Mouse (Mus musculus) limb, embryonic 14.5 days (tissue): ENCODE measurements around the gene Zfp266. TPM values are rescaled to one million over a fixed set of nuclear protein-coding genes. Genes with fewer than 3 reads are reported as not detected.
A peak's percentile ranks its signal among the peaks of the same experiment; 100 is the strongest.
"Not testable (repeated sequence)": the region's sequence is repeated elsewhere in the genome, so short reads cannot be mapped to it uniquely, and the experiment has no call there.

Source experiments
- ATAC-seq: fragments of 200-750 bp; cut with Nextera tagmentation; 2 replicates; pipeline ENCODE4 v1.8.0; 2017; ENCODE audit warnings: low read depth, moderate number of reproducible peaks, moderate TSS enrichment; ENCODE audit not compliant: low FRiP score
- DNase-seq: peaks from one replicate; pipeline ENCODE4 v3.0.0-alpha.2; 2015; ENCODE audit warnings: low spot score
- H3K27ac ChIP-seq: fragments of 300-500 bp; sonication (generic); replicated peaks from 2 replicates; pipeline ENCODE4 v1.5.1; 2014; ENCODE audit warnings: low read depth, mild to moderate bottlenecking, low read length, moderate library complexity, mixed read lengths
- H3K27me3 ChIP-seq: fragments of 300-500 bp; sonication (generic); 2 replicates; pipeline ENCODE4 v1.6.1; 2014; ENCODE audit warnings: low read length, mixed read lengths; ENCODE audit not compliant: control insufficient read depth, insufficient read depth
- H3K36me3 ChIP-seq: fragments of 300-500 bp; sonication (generic); 2 replicates; pipeline ENCODE4 v1.6.1; 2014; ENCODE audit warnings: mild to moderate bottlenecking, low read length, moderate library complexity, mixed read lengths; ENCODE audit not compliant: control insufficient read depth, insufficient read depth
- H3K4me1 ChIP-seq: fragments of 300-500 bp; sonication (generic); 2 replicates; pipeline ENCODE4 v1.6.1; 2014; ENCODE audit warnings: antibody characterized with exemption, low read length, mixed read lengths; ENCODE audit not compliant: control insufficient read depth, insufficient read depth
- H3K4me2 ChIP-seq: fragments of 300-500 bp; sonication (generic); replicated peaks from 2 replicates; pipeline ENCODE4 v1.6.1; 2014; ENCODE audit warnings: low read depth, mild to moderate bottlenecking, low read length, moderate library complexity; ENCODE audit not compliant: severe bottlenecking
- H3K4me3 ChIP-seq: fragments of 300-500 bp; sonication (generic); replicated peaks from 2 replicates; pipeline ENCODE4 v1.5.1; 2014; ENCODE audit warnings: low read length
- H3K9ac ChIP-seq: fragments of 300-500 bp; sonication (generic); 2 replicates; pipeline ENCODE4 v1.6.1; 2014; ENCODE audit warnings: mild to moderate bottlenecking, low read depth, low read length, moderate library complexity; ENCODE audit not compliant: severe bottlenecking
- H3K9me3 ChIP-seq: fragments of 300-500 bp; sonication (generic); 2 replicates; pipeline ENCODE4 v1.6.1; 2016; ENCODE audit warnings: low read length; ENCODE audit not compliant: control insufficient read depth
- POLR2A ChIP-seq: fragments of 200-500 bp; IDR thresholded peaks from 2 replicates; pipeline ENCODE4 v1.8.0; 2012; ENCODE audit warnings: inconsistent platforms, mild to moderate bottlenecking, moderate library complexity, borderline replicate concordance; ENCODE audit not compliant: insufficient read depth, insufficient read length; ENCODE audit errors: extremely low read depth
- WGBS: fragments of 180-500 bp; shearing (Covaris S2); extraction: QIAGEN DNeasy Blood & Tissue Kit; methylation state at CpG from one replicate; pipeline ENCODE4 v1.1.7; 2014; 5-methylcytosine and 5-hydroxymethylcytosine counted together
- polyA plus RNA-seq, 2 experiments: library from polyadenylated mRNA; depleted of rRNA in 1 of 2; stranded (reverse) in 1 of 2; unstranded in 1 of 2; fragments of >200 nt; fragmentation: Nextera tagmentation in 1 of 2; extraction: Ambion mirVana in 1 of 2; gene quantifications; 2 replicates each; pipeline versions ENCODE4 v1.2.1 to v1.2.3; 2012 to 2014

The Zfp266 gene
- 43.1 and 43.5 TPM in 2 replicates for polyA plus RNA-seq (2012; rRNA removed)
- polyA plus RNA-seq (2014; fragmentation: Nextera tagmentation; extraction: Ambion mirVana): 92.4 and 95.5 TPM in 2 replicates

DNA sequence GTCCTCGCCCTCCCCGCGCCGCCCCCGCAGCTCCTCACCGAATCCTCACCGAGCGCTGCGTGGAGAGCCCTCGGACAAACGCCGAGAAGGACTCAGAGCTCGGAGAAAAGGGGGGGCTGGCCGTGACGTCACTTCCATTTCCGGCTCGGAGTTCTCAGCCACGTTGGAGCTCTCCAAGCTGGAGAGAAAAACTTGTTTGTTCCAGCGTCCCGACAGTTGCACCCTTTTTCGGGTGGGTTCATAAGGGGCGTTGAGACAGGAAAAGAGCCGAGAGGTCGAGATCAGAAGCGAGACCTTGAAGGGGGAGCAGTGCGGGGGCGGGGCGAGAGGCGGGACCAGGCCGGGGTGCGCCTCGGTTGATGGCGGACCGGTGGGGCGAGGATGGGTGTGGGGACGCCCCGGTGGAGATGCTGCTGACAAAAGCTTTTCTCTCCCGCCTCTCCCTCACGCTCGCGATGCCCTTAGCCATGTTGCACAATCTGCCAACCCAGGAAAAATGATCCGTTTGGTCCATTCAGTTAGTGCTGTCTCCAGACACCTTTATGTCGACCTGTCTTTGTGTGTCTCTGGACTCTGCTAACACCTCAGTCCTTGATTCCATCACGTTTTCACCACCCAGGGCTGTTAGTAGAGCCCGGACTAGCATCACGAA lies at the start of gene Zfp266:
Gene Zfp266 (minus strand): TSS at position 112 of the 652 bp plus-strand sequence.
- Histone ChIP-seq H3K9ac (peak within 1 kb of the TSS; percentile 96), H3K27ac (peak within 1 kb of the TSS; percentile 99), H3K27me3 (no peaks in the 10 kb centered on the region), H3K4me2 (peak within 1 kb of the TSS; percentile 81), H3K9me3 (no peaks in the 10 kb centered on the region), H3K4me1 (peaks cover 17% of the 10 kb centered on the region), H3K4me3 (peak within 1 kb of the TSS; percentile 91), H3K36me3 (peaks cover 18% of the 10 kb centered on the region; the same call in 1 of the 2 replicates)
- DNase-seq (peak; percentile 94), ATAC-seq (peak; percentile 94)
- WGBS: under 1% methylated on average over 38 of the region's 46 CpGs
- TF ChIP-seq POLR2A: peak; percentile 54; the same call in 1 of the 2 replicates

DNA sequence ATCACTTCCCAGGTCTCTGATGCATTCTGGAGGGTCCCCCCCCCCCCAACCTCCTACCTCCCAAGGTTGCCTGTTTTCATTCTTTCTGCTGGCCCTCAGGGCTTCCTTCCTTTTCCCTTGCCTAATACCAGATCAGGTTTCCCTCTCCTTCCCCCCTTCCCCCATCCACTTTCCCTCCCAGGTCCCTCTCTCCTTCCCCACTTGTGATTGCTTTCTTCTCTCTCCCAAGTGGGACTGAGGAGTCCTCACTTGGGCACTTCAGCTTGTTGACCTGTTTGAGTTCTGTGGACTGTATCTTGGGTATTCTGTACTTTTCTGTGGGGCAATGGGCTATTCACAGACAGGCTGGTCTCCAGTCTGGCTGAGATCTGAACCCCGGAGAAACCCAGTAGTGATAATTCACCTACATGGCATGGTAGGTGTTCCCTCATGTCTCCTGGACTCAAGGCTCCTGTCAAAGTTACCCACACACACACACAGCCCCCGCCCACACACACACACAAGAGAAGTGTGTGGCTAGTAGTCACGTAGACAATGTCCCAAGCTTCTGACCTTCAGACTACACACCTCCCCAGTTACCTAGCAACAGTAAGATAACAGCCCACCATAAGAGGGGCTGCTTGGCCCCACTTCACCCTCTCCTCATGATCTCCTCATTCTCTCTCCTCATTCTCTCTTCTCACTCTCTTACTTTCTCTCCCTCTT lies 44.3 kb upstream of the Zfp266 start:
- not testable (repeated sequence) for H3K4me2 ChIP-seq, H3K9me3 ChIP-seq, DNase-seq, H3K36me3 ChIP-seq, H3K4me3 ChIP-seq, H3K4me1 ChIP-seq, ATAC-seq, H3K9ac ChIP-seq, H3K27ac ChIP-seq, H3K27me3 ChIP-seq
- WGBS: 78% methylated on average over 3 of the region's 3 CpGs

DNA sequence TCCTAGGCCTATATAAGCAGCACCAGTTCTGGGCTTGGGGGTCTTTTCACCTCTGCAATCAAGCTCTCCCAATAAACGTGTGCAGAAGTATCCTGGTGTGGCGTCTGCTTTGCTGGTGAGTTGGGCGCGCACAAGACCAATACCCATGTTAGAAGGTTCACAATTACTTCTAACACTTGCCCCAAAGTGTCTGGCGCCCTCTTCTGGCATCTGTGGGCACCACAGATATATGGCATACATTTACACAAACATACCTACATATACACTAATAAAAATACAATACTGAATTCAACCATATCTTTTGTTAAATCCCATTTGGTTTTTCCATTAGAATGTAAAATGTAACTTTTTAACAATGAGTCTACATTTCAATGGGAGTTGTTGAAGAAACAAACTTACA lies 41.0 kb upstream of the Zfp266 start:
- no peak for TF ChIP-seq POLR2A
- Histone ChIP-seq H3K9ac (no peak overlapping the region), H3K36me3 (no peaks in the 10 kb centered on the region), H3K27me3 (no peaks in the 10 kb centered on the region), H3K4me2 (no peak overlapping the region), H3K27ac (no peak overlapping the region), H3K4me3 (no peak overlapping the region), H3K4me1 (no peaks in the 10 kb centered on the region), H3K9me3 (no peaks in the 10 kb centered on the region)
- ATAC-seq: no peak
- WGBS: 84% methylated on average over 5 of the region's 5 CpGs
- DNase-seq: no peak

DNA sequence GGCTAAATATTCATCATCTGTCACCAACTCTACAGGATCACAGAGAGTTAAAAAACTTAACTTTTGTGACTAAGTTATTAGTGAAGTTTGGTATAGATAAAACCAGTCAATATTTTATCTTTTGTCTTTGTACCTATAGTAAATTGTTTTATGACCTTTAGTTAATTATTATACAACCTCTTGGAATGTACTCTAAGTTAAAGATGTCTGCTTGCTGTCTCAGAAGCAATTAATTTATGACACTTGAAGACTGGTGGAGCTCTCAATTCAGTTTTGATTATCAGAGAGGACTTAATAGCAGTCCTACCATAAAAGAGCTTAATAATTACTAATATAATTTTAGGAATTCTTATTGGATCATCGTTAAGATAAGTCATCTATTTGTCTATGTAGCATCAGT lies 31.5 kb upstream of the Zfp266 start:
- no peak overlapping the region for H3K27ac ChIP-seq
- H3K4me1 ChIP-seq: no peaks in the 10 kb centered on the region
- 82% methylated on average over 1 of the region's 1 CpGs for WGBS
- TF ChIP-seq POLR2A: no peak
- DNase-seq (no peak), ATAC-seq (no peak)
- H3K9me3 ChIP-seq: no peaks in the 10 kb centered on the region
- H3K4me3 ChIP-seq: no peak overlapping the region
- H3K36me3 ChIP-seq: no peaks in the 10 kb centered on the region
- no peak overlapping the region for H3K9ac ChIP-seq
- no peak overlapping the region for H3K4me2 ChIP-seq
- H3K27me3 ChIP-seq: no peaks in the 10 kb centered on the region

DNA sequence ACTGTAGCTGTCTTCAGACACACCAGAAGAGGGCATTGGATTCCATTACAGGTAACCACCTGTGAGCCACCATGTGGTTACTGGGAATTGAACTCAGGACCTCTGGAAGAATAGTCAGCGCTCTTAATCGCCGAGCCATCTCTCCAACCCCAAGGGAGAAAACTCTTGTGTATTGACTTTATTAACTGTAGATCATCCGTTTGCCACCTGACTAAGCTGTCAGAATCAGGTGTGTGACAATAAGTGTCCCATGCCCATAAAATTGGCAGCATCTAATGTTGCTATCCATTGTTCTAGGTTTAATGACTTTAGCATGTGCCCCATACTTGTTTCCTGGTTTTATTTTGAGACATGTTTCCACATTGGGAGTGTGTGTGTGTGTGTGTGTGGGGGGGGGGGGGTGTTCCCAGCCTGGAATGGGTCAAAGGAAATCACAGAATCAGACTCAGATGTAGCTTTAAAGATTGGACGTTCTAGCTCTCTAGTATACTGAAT lies 30.6 kb upstream of the Zfp266 start:
- no peak for TF ChIP-seq POLR2A
- Histone ChIP-seq H3K4me1 (no peaks in the 10 kb centered on the region), H3K9me3 (no peaks in the 10 kb centered on the region), H3K4me3 (no peak overlapping the region), H3K4me2 (no peak overlapping the region), H3K9ac (no peak overlapping the region), H3K27me3 (no peaks in the 10 kb centered on the region), H3K36me3 (no peaks in the 10 kb centered on the region), H3K27ac (no peak overlapping the region)
- WGBS: 52% methylated on average over 5 of the region's 5 CpGs
- DNase-seq (no peak), ATAC-seq (no peak)
